Mouse (Mus musculus) intestine, embryonic 15.5 days (tissue): Measurements from ENCODE around the gene Stat3. TPM values are rescaled to one million over a fixed set of nuclear protein-coding genes. Genes with fewer than 3 reads are reported as not detected.

Experiments
- ATAC-seq: fragments of 200-750 bp; cut with Nextera tagmentation; 2 replicates; pipeline ENCODE4 v1.8.0; 2017; ENCODE audit warnings: moderate TSS enrichment, moderate library complexity
- H3K27ac ChIP-seq: fragments of 300-500 bp; sonication (generic); 2 replicates; pipeline ENCODE4 v1.5.1; 2015; ENCODE audit warnings: mild to moderate bottlenecking, inconsistent platforms
- H3K27me3 ChIP-seq: fragments of 300-500 bp; sonication (generic); replicated peaks from 2 replicates; pipeline ENCODE4 v1.6.1; 2015; ENCODE audit warnings: inconsistent platforms
- H3K36me3 ChIP-seq: fragments of 300-500 bp; sonication (generic); 2 replicates; pipeline ENCODE4 v1.6.1; 2015; ENCODE audit warnings: inconsistent platforms
- H3K4me1 ChIP-seq: fragments of 300-500 bp; sonication (generic); replicated peaks from 2 replicates; pipeline ENCODE4 v1.6.1; 2015; ENCODE audit warnings: inconsistent platforms
- H3K4me2 ChIP-seq: fragments of 300-500 bp; sonication (generic); replicated peaks from 2 replicates; pipeline ENCODE4 v1.6.1; 2015; ENCODE audit warnings: mild to moderate bottlenecking, inconsistent platforms
- H3K4me3 ChIP-seq: fragments of 300-500 bp; sonication (generic); replicated peaks from 2 replicates; pipeline ENCODE4 v1.5.1; 2015; ENCODE audit warnings: inconsistent platforms
- H3K9ac ChIP-seq: fragments of 300-500 bp; sonication (generic); 2 replicates; pipeline ENCODE4 v1.6.1; 2015; ENCODE audit warnings: inconsistent platforms
- H3K9me3 ChIP-seq: fragments of 300-500 bp; sonication (generic); 2 replicates; pipeline ENCODE4 v1.6.1; 2016; ENCODE audit warnings: inconsistent platforms
- WGBS: fragments of 180-500 bp; shearing (Covaris S2); methylation state at CpG from one replicate; pipeline ENCODE4 v1.1.7; 2015; 5-methylcytosine and 5-hydroxymethylcytosine counted together
- polyA plus RNA-seq: library from polyadenylated mRNA; unstranded; fragments of >200 nt; fragmentation: Nextera tagmentation; extraction: Ambion mirVana; gene quantifications from 2 replicates; pipeline ENCODE4 v1.2.1, GENCODE M21; 2015

The Stat3 gene
- polyA plus RNA-seq, 1 experiment from 2014 or later = 45.8 TPM

GRCm38 (mm10) chr11:100857960-100858359 lies 81.4 kb downstream of the Stat3 start:
- Histone ChIP-seq H3K36me3 (no peaks in the 10 kb centered on the region), H3K27ac (no peak overlapping the region), H3K9ac (no peak overlapping the region), H3K4me1 (peaks cover 10% of the 10 kb centered on the region; the same call in 1 of the 2 replicates), H3K4me3 (no peak overlapping the region), H3K4me2 (no peak overlapping the region), H3K27me3 (no peaks in the 10 kb centered on the region), H3K9me3 (no peaks in the 10 kb centered on the region)
- WGBS = 60% methylated on average over 6 of the region's 6 CpGs
- ATAC-seq = no peak

GRCm38 (mm10) chr11:100855178-100855577 lies 84.2 kb downstream of the Stat3 start:
- WGBS = 83% methylated on average over 4 of the region's 4 CpGs
- H3K9me3 ChIP-seq = no peaks in the 10 kb centered on the region
- H3K9ac ChIP-seq = no peak overlapping the region
- H3K4me2 ChIP-seq = no peak overlapping the region
- no peak overlapping the region for H3K27ac ChIP-seq
- H3K36me3 ChIP-seq = no peaks in the 10 kb centered on the region
- H3K4me1 ChIP-seq = peaks cover 15% of the 10 kb centered on the region
- ATAC-seq = no peak
- H3K4me3 ChIP-seq = no peak overlapping the region
- no peaks in the 10 kb centered on the region for H3K27me3 ChIP-seq

GRCm38 (mm10) chr11:100854268-100854667 lies 85.1 kb downstream of the Stat3 start:
- no peaks in the 10 kb centered on the region for H3K9me3 ChIP-seq
- WGBS = 53% methylated on average over 4 of the region's 4 CpGs
- no peaks in the 10 kb centered on the region for H3K27me3 ChIP-seq
- no peak for ATAC-seq
- H3K9ac ChIP-seq = no peak overlapping the region
- no peak overlapping the region for H3K4me3 ChIP-seq
- H3K36me3 ChIP-seq = no peaks in the 10 kb centered on the region
- peaks cover 12% of the 10 kb centered on the region for H3K4me1 ChIP-seq
- H3K27ac ChIP-seq = no peak overlapping the region
- no peak overlapping the region for H3K4me2 ChIP-seq

- peaks cover 21% of the 10 kb centered on the region for H3K4me1 ChIP-seq
- H3K27ac ChIP-seq = no peak overlapping the region
- ATAC-seq = no peak
- H3K9me3 ChIP-seq = no peaks in the 10 kb centered on the region
- WGBS = 83% methylated on average over 5 of the region's 5 CpGs
- no peak overlapping the region for H3K4me3 ChIP-seq
- H3K36me3 ChIP-seq = no peaks in the 10 kb centered on the region
- no peak overlapping the region for H3K4me2 ChIP-seq
- no peaks in the 10 kb centered on the region for H3K27me3 ChIP-seq
- no peak overlapping the region for H3K9ac ChIP-seq
Measured at GRCm38 (mm10) chr11:100853018-100853417, 86.3 kb downstream of the Stat3 start.

- peaks cover 21% of the 10 kb centered on the region for H3K4me1 ChIP-seq
- H3K36me3 ChIP-seq = no peaks in the 10 kb centered on the region
- H3K9me3 ChIP-seq = no peaks in the 10 kb centered on the region
- no peak overlapping the region for H3K9ac ChIP-seq
- ATAC-seq = no peak
- no peak overlapping the region for H3K4me2 ChIP-seq
- H3K27ac ChIP-seq = no peak overlapping the region
- 80% methylated on average over 2 of the region's 2 CpGs for WGBS
- H3K27me3 ChIP-seq = no peaks in the 10 kb centered on the region
- H3K4me3 ChIP-seq = no peak overlapping the region
Measured at GRCm38 (mm10) chr11:100852088-100852487, 87.3 kb downstream of the Stat3 start.

- 3% methylated on average over 33 of the region's 33 CpGs for WGBS
- Histone ChIP-seq H3K27ac (peak overlapping the region; percentile 92), H3K9ac (peak overlapping the region; percentile 99), H3K4me2 (peak overlapping the region; percentile 87), H3K36me3 (no peaks in the 10 kb centered on the region), H3K9me3 (no peaks in the 10 kb centered on the region), H3K4me3 (peak overlapping the region; percentile 100), H3K27me3 (no peaks in the 10 kb centered on the region), H3K4me1 (peaks cover 21% of the 10 kb centered on the region)
- peak; percentile 72 for ATAC-seq
Measured at GRCm38 (mm10) chr11:100850778-100851528, 88.4 kb downstream of the Stat3 start.

GRCm38 (mm10) chr11:100850038-100850777 lies 89.1 kb downstream of the Stat3 start, which contains the start of gene Stat5b:
Stat5b (minus strand) TSS chr11:100850724.
- ATAC-seq = peak; percentile 90

GRCm38 (mm10) chr11:100849456-100850037 lies 89.8 kb downstream of the Stat3 start:
- Histone ChIP-seq H3K9ac (peak overlapping the region; percentile 99), H3K27me3 (no peaks in the 10 kb centered on the region), H3K4me3 (peak overlapping the region; percentile 100), H3K36me3 (no peaks in the 10 kb centered on the region), H3K27ac (peak overlapping the region; percentile 92), H3K4me2 (peak overlapping the region; percentile 87), H3K9me3 (no peaks in the 10 kb centered on the region), H3K4me1 (peaks cover 21% of the 10 kb centered on the region)
- 0 out of 2 replicates have a peak, but pooled peaks have one; percentile 3 for ATAC-seq
- WGBS = 2% methylated on average over 13 of the region's 13 CpGs

More at GRCm38 (mm10) chr11:100850038-100850777, 89.1 kb downstream of the Stat3 start, which contains the start of gene Stat5b:
- H3K4me1 ChIP-seq = peaks cover 21% of the 10 kb centered on the region
- no peaks in the 10 kb centered on the region for H3K27me3 ChIP-seq
- H3K4me2 ChIP-seq = peak within 1 kb of the TSS; percentile 87
- peak within 1 kb of the TSS; percentile 92 for H3K27ac ChIP-seq
- WGBS = under 1% methylated on average over 83 of the region's 104 CpGs
- no peaks in the 10 kb centered on the region for H3K9me3 ChIP-seq
- no peaks in the 10 kb centered on the region for H3K36me3 ChIP-seq
- H3K9ac ChIP-seq = peak within 1 kb of the TSS; percentile 99
- H3K4me3 ChIP-seq = peak within 1 kb of the TSS; percentile 100

GRCm38 (mm10) chr11:100848789-100849379 lies 90.5 kb downstream of the Stat3 start:
- Histone ChIP-seq H3K4me1 (peaks cover 21% of the 10 kb centered on the region), H3K36me3 (no peaks in the 10 kb centered on the region), H3K9ac (peak overlapping the region; percentile 99; the same call in 1 of the 2 replicates), H3K9me3 (no peaks in the 10 kb centered on the region), H3K27me3 (no peaks in the 10 kb centered on the region), H3K27ac (no peak overlapping the region), H3K4me2 (peak overlapping the region; percentile 87), H3K4me3 (peak overlapping the region; percentile 100)
- ATAC-seq = no peak
- 62% methylated on average over 6 of the region's 6 CpGs for WGBS

GRCm38 (mm10) chr11:100848080-100848479 lies 91.3 kb downstream of the Stat3 start:
- peaks cover 21% of the 10 kb centered on the region for H3K4me1 ChIP-seq
- H3K4me2 ChIP-seq = no peak overlapping the region
- WGBS = 63% methylated on average over 4 of the region's 4 CpGs
- H3K4me3 ChIP-seq = no peak overlapping the region
- no peaks in the 10 kb centered on the region for H3K36me3 ChIP-seq
- H3K9ac ChIP-seq = no peak overlapping the region
- H3K9me3 ChIP-seq = no peaks in the 10 kb centered on the region
- ATAC-seq = no peak
- H3K27ac ChIP-seq = no peak overlapping the region
- no peaks in the 10 kb centered on the region for H3K27me3 ChIP-seq

- H3K4me3 ChIP-seq = no peak overlapping the region
- H3K36me3 ChIP-seq = no peaks in the 10 kb centered on the region
- no peak overlapping the region for H3K27ac ChIP-seq
- no peaks in the 10 kb centered on the region for H3K27me3 ChIP-seq
- H3K4me1 ChIP-seq = peaks cover 21% of the 10 kb centered on the region
- H3K4me2 ChIP-seq = no peak overlapping the region
- whole genome bisulfite sequencing = 86% methylated on average over 4 of the region's 4 CpGs
- no peak for ATAC-seq
- H3K9ac ChIP-seq = no peak overlapping the region
- H3K9me3 ChIP-seq = no peaks in the 10 kb centered on the region
Measured at GRCm38 (mm10) chr11:100847572-100847971, 91.8 kb downstream of the Stat3 start.

- no peak overlapping the region for H3K9ac ChIP-seq
- no peaks in the 10 kb centered on the region for H3K9me3 ChIP-seq
- H3K36me3 ChIP-seq = no peaks in the 10 kb centered on the region
- H3K4me3 ChIP-seq = no peak overlapping the region
- ATAC-seq = no peak
- 85% methylated on average over 6 of the region's 6 CpGs for WGBS
- H3K4me2 ChIP-seq = no peak overlapping the region
- H3K27me3 ChIP-seq = no peaks in the 10 kb centered on the region
- H3K27ac ChIP-seq = no peak overlapping the region
- peaks cover 19% of the 10 kb centered on the region; the same call in 1 of the 2 replicates for H3K4me1 ChIP-seq
Measured at GRCm38 (mm10) chr11:100845793-100846192, 93.5 kb downstream of the Stat3 start.
